Mouse (Mus musculus) neural tube, embryonic 13.5 days (tissue): ENCODE data around the gene Lima1. TPM values are rescaled to one million over a fixed set of nuclear protein-coding genes. Genes with fewer than 3 reads are reported as not detected.
"Not testable (repeated sequence)": the region's sequence is repeated elsewhere in the genome, so short reads cannot be mapped to it uniquely, and the experiment has no call there.

Experiments used
- ATAC-seq: fragments of 200-750 bp; cut with Nextera tagmentation; 2 replicates; pipeline ENCODE4 v1.8.0; 2017; ENCODE audit warnings: low read depth, mild to moderate bottlenecking, moderate TSS enrichment, moderate library complexity
- H3K27ac ChIP-seq: fragments of 300-500 bp; sonication (generic); replicated peaks from 2 replicates; pipeline ENCODE4 v1.5.1; 2015; ENCODE audit warnings: moderate library complexity, mild to moderate bottlenecking, inconsistent platforms
- H3K27me3 ChIP-seq: fragments of 300-500 bp; sonication (generic); 2 replicates; pipeline ENCODE4 v1.6.1; 2015; ENCODE audit warnings: mild to moderate bottlenecking, inconsistent platforms
- H3K36me3 ChIP-seq: fragments of 300-500 bp; sonication (generic); 2 replicates; pipeline ENCODE4 v1.6.1; 2015; ENCODE audit warnings: mild to moderate bottlenecking, inconsistent platforms
- H3K4me1 ChIP-seq: fragments of 300-500 bp; sonication (generic); replicated peaks from 2 replicates; pipeline ENCODE4 v1.6.1; 2015; ENCODE audit warnings: inconsistent platforms
- H3K4me2 ChIP-seq: fragments of 300-500 bp; sonication (generic); 2 replicates; pipeline ENCODE4 v1.6.1; 2015; ENCODE audit warnings: inconsistent platforms, mild to moderate bottlenecking, moderate library complexity
- H3K4me3 ChIP-seq: fragments of 300-500 bp; sonication (generic); 2 replicates; pipeline ENCODE4 v1.5.1; 2015; ENCODE audit warnings: mild to moderate bottlenecking, inconsistent platforms
- H3K9ac ChIP-seq: fragments of 300-500 bp; sonication (generic); 2 replicates; pipeline ENCODE4 v1.6.1; 2015; ENCODE audit warnings: moderate library complexity, mild to moderate bottlenecking, inconsistent platforms
- H3K9me3 ChIP-seq: fragments of 300-500 bp; sonication (generic); 2 replicates; pipeline ENCODE4 v1.6.1; 2016; ENCODE audit warnings: inconsistent platforms
- WGBS: fragments of 180-500 bp; shearing (Covaris S2); methylation state at CpG from one replicate; pipeline ENCODE4 v1.1.7; 2015; 5-methylcytosine and 5-hydroxymethylcytosine counted together
- polyA plus RNA-seq: library from polyadenylated mRNA; unstranded; fragments of >200 nt; fragmentation: Nextera tagmentation; extraction: Ambion mirVana; gene quantifications from 2 replicates; pipeline ENCODE4 v1.2.1, GENCODE M21; 2015

Lima1 gene
- polyA plus RNA-seq, 1 experiment from 2014 or later, result 28.4 TPM

DNA sequence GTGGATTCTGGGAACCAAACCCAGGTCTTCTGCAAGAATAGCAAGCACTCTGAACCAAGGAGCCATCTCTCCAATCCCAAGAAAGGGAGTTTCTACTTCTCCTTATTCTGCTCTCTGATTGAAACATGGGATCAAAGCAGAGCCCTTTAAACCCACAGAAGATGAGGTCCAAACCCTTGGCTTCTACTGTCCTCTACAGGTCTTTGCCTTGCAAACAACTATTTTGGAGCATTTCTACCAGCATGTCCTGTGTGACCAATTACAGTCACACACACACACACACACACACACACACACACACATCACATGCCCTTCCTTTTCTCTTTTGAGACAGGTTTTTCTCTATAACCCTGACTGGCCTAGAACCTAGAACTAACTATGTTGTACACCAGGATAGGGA lies 21.4 kb upstream of the Lima1 start:
- no peak for ATAC-seq
- Histone ChIP-seq H3K4me3 (no peak overlapping the region), H3K36me3 (no peaks in the 10 kb centered on the region), H3K9ac (no peak overlapping the region), H3K4me1 (no peaks in the 10 kb centered on the region), H3K27me3 (no peaks in the 10 kb centered on the region), H3K27ac (no peak overlapping the region), H3K9me3 (no peaks in the 10 kb centered on the region), H3K4me2 (no peak overlapping the region)

DNA sequence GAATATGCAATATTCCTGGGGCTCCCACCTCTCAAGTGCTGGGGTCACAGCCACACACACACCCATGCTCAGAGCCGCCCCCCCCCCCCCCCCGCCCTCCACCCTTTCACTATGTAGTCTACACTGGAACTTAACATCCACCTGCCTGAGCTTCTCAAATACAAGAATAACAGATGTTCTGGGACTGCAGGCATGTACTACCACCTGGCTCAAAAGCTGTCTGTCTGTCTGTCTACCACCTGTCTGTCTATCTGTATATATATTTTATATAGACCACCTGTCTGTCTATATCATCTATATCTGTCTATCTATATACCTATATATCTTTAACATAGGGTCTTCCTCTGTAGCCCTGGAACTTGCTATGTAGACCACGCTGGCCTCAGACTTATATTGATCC lies 16.1 kb upstream of the Lima1 start:
- Histone ChIP-seq H3K9ac (no peak overlapping the region), H3K27me3 (no peaks in the 10 kb centered on the region), H3K9me3 (no peaks in the 10 kb centered on the region), H3K4me3 (no peak overlapping the region), H3K4me2 (no peak overlapping the region), H3K4me1 (peaks cover 11% of the 10 kb centered on the region), H3K27ac (no peak overlapping the region), H3K36me3 (no peaks in the 10 kb centered on the region)
- 93% methylated on average over 1 of the region's 3 CpGs for WGBS
- no peak for ATAC-seq

GRCm38 (mm10) chr15:99890412-99891236 lies 15.4 kb upstream of the Lima1 start:
- peaks cover 11% of the 10 kb centered on the region for H3K4me1 ChIP-seq
- no peak overlapping the region for H3K4me3 ChIP-seq
- no peak overlapping the region for H3K27ac ChIP-seq
- H3K27me3 ChIP-seq, result no peaks in the 10 kb centered on the region
- no peak overlapping the region for H3K4me2 ChIP-seq
- WGBS, result 49% methylated on average over 19 of the region's 19 CpGs
- no peak for ATAC-seq
- no peaks in the 10 kb centered on the region for H3K36me3 ChIP-seq
- no peak overlapping the region for H3K9ac ChIP-seq
- no peaks in the 10 kb centered on the region for H3K9me3 ChIP-seq

GRCm38 (mm10) chr15:99889275-99889874 lies 14.1 kb upstream of the Lima1 start:
- WGBS, result 49% methylated on average over 8 of the region's 8 CpGs
- Histone ChIP-seq H3K4me1 (peaks cover 11% of the 10 kb centered on the region), H3K9ac (no peak overlapping the region), H3K4me2 (no peak overlapping the region), H3K27ac (no peak overlapping the region), H3K4me3 (no peak overlapping the region), H3K9me3 (no peaks in the 10 kb centered on the region), H3K36me3 (no peaks in the 10 kb centered on the region), H3K27me3 (no peaks in the 10 kb centered on the region)
- no peak for ATAC-seq

DNA sequence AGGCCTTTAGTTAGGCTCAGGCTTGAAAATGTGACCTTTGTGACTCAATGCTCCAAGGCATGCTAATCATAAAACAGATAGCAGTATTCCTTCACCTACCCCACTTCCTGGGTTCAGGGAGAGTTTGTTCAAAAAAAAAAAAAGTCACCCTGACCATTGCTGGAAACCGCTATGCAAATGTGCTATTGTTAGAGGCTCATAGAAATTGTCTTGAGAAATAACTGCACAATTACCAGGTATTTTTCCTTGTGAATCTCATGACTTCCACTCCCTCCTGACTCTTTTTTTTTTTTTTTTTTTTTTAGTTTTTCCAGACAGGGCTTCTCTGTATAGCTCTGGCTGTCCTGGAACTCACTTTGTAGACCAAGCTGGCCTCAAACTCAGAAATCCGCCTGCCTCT lies 11.9 kb upstream of the Lima1 start:
- WGBS, result 95% methylated on average over 2 of the region's 2 CpGs
- H3K9me3 ChIP-seq, H3K27me3 ChIP-seq, ATAC-seq, H3K4me3 ChIP-seq, H3K36me3 ChIP-seq, H3K4me2 ChIP-seq, H3K27ac ChIP-seq, H3K9ac ChIP-seq: not testable (repeated sequence)
- H3K4me1 ChIP-seq, result peaks cover 11% of the 10 kb centered on the region

GRCm38 (mm10) chr15:99884038-99884437 lies 8.8 kb upstream of the Lima1 start:
- H3K9me3 ChIP-seq, result no peaks in the 10 kb centered on the region
- no peak overlapping the region for H3K27ac ChIP-seq

GRCm38 (mm10) chr15:99878541-99878940 lies 3.3 kb upstream of the Lima1 start:
- ATAC-seq, result no peak
- Histone ChIP-seq H3K27ac (no peak overlapping the region), H3K36me3 (no peaks in the 10 kb centered on the region), H3K4me2 (no peak overlapping the region), H3K9ac (no peak overlapping the region), H3K4me1 (peaks cover 15% of the 10 kb centered on the region), H3K4me3 (no peak overlapping the region), H3K9me3 (no peaks in the 10 kb centered on the region), H3K27me3 (no peaks in the 10 kb centered on the region)
- 92% methylated on average over 5 of the region's 5 CpGs for WGBS

More at GRCm38 (mm10) chr15:99884038-99884437, 8.8 kb upstream of the Lima1 start:
- Histone ChIP-seq H3K4me2 (no peak overlapping the region), H3K4me3 (no peak overlapping the region), H3K27me3 (no peaks in the 10 kb centered on the region), H3K36me3 (no peaks in the 10 kb centered on the region), H3K9ac (no peak overlapping the region), H3K4me1 (no peaks in the 10 kb centered on the region)
- 92% methylated on average over 12 of the region's 12 CpGs for WGBS
- no peak for ATAC-seq

GRCm38 (mm10) chr15:99874612-99875333 lies 483 bp downstream of the Lima1 start:
- no peak overlapping the region for H3K27ac ChIP-seq
- H3K4me1 ChIP-seq, result peaks cover 15% of the 10 kb centered on the region
- H3K9ac ChIP-seq, result peak overlapping the region; percentile 80
- ATAC-seq, result peak; percentile 37
- no peaks in the 10 kb centered on the region for H3K27me3 ChIP-seq
- H3K4me3 ChIP-seq, result peak overlapping the region; percentile 82
- H3K4me2 ChIP-seq, result peak overlapping the region; percentile 95
- H3K36me3 ChIP-seq, result no peaks in the 10 kb centered on the region
- no peaks in the 10 kb centered on the region for H3K9me3 ChIP-seq
- 7% methylated on average over 30 of the region's 30 CpGs for WGBS

DNA sequence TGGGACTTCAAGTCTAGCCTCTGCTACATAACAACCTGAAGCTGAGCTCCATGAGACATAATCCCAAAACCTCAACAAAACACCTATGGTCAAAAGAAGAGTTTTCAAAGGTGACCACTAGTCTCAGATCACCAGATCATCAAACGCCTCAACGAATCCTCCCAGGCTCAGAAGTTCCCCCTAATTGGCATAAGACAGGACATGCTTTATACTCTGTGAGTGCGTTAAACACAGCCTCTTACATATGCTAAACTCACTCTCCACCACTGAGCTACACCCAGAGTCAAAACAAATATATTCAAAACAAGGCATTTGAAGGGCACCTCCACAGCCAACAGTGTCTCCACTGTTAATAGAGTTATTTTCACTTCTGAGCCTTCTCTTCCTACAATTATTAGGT lies 2.7 kb downstream of the Lima1 start:
- Histone ChIP-seq H3K36me3 (no peaks in the 10 kb centered on the region), H3K9ac (no peak overlapping the region), H3K27me3 (no peaks in the 10 kb centered on the region), H3K9me3 (no peaks in the 10 kb centered on the region), H3K4me1 (peaks cover 15% of the 10 kb centered on the region), H3K27ac (no peak overlapping the region), H3K4me2 (no peak overlapping the region), H3K4me3 (no peak overlapping the region)
- 74% methylated on average over 3 of the region's 3 CpGs for WGBS
- ATAC-seq, result no peak

DNA sequence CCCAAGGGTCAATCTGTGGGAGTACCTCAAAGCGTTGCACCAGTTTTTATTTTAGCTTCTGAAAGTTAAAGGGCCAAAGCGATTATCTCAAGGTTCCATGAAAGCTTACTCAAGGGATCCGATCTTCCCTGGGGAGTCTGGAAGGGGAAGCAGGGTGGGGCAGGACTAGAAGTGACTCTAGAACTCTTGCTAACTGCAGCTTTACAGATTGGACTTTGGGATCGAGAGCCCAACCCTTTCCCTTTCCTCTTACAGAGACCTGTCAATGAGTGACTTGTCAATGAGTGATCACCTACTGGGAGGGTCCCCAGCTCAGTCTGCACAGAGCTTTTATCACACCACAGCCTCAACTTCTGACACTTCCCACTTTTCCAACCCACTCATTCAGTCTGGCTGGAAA lies 7.6 kb downstream of the Lima1 start:
- WGBS, result 81% methylated on average over 4 of the region's 4 CpGs
- peaks cover 4% of the 10 kb centered on the region; the same call in 1 of the 2 replicates for H3K36me3 ChIP-seq

GRCm38 (mm10) chr15:99866450-99867221 lies 8.6 kb downstream of the Lima1 start:
- H3K9ac ChIP-seq, result no peak overlapping the region
- ATAC-seq, result no peak

More for the DNA sequence above, 7.6 kb downstream of the Lima1 start:
- no peak overlapping the region for H3K9ac ChIP-seq
- H3K4me1 ChIP-seq, result no peaks in the 10 kb centered on the region; the same call in 1 of the 2 replicates
- no peaks in the 10 kb centered on the region for H3K9me3 ChIP-seq
- H3K27ac ChIP-seq, result no peak overlapping the region
- H3K27me3 ChIP-seq, result no peaks in the 10 kb centered on the region
- ATAC-seq, result no peak
- H3K4me2 ChIP-seq, result no peak overlapping the region
- no peak overlapping the region for H3K4me3 ChIP-seq

More at GRCm38 (mm10) chr15:99866450-99867221, 8.6 kb downstream of the Lima1 start:
- Histone ChIP-seq H3K9me3 (no peaks in the 10 kb centered on the region), H3K27me3 (no peaks in the 10 kb centered on the region), H3K4me2 (no peak overlapping the region), H3K4me3 (no peak overlapping the region), H3K4me1 (peaks cover 3% of the 10 kb centered on the region; the same call in 1 of the 2 replicates), H3K36me3 (peaks cover 4% of the 10 kb centered on the region; the same call in 1 of the 2 replicates), H3K27ac (no peak overlapping the region)
- 75% methylated on average over 15 of the region's 15 CpGs for whole genome bisulfite sequencing
